Mouse (Mus musculus): ENCODE measurements around the gene Fam241a.

Gene Fam241a

GRCm38 (mm10) chr3:127837154-127837865, 58.8 kb downstream of the Fam241a start, which contains the start of gene Ap1ar:
Ap1ar (minus strand) TSS chr3:127837523.
- in situ Hi-C loops (cut with MboI, MseI): no loop called here

DNA sequence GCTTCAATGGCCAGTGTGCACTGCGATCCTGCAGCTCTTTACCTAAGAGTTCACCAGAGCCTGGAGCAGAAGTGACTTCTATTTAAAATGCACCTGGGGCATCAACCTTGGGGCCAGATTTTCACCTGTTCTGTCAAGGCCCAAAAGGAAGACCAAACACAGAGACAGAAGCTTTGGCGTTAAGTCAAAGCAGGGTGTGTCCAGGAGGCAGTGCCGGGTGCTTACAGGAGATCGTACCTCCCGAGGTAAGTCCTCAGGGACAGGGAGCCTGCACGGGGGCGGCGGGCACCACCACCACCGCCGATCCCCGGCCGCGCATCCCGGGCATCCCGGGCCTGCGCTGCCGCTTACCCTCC, 59.3 kb downstream of the Fam241a start:
- in situ Hi-C loops (cut with MboI, MseI): no loop called here

DNA sequence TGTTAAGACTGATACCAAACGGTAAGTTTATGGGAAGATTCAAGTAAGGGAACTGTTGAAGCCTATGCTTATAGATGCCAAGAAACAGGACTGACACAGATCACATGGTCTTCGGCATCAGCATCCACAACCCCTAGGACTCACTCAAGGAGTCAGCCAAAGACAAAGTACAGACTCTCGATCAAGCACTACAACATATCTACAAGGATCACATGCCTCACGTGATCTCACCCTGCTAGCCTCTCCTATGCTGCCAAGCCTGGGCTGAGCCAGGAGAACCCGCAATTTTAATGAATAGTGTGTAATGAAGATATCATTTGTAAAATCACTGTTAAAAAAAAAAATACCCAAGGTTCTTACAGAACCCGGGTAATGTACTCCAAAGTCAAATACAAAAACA, 60.5 kb downstream of the Fam241a start:
- in situ Hi-C loops (cut with MboI, MseI): no loop called here

DNA sequence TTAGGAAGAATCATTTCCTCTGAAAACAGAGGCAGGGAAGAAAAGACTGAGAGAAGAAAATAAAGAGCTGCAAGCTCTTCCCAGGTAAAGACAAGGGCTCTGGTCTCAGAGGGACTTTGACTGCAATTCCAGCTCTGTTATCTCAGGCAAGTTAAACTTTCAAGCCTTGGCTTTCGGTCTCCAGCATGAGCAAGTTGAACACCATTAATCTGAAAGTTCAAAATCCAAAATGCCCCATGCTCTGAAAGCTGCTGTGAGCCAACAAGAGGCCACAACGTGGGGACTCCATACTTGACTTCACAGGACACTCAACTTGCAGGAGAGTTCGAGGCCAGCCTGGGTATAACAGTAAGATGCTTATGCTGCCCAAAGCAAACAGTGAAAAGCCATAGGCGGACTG, 62.1 kb downstream of the Fam241a start:
- in situ Hi-C loops (cut with MboI, MseI): no loop called here

- in situ Hi-C loops (cut with MboI, MseI): no loop called here
Observed at GRCm38 (mm10) chr3:127831079-127831478, 65.0 kb downstream of the Fam241a start.

DNA sequence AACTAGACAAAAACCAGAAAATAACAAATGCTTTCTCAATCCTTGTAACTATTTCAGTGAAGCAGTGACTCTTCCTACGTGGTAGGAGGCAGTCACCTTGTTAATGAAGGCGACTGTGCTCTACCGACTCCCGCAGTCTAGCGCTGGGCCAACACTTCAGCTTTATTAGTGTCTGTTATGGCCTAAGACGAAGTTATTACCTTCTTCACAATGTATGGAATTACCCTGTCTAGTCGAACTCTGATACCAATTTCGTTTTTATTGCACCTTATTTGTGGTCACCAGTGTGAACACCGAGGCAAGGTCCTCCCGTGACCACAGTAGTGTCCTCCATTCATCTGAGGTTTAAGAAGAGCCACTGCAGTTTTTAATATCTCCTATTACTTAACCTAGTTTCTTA, 65.9 kb downstream of the Fam241a start:
- in situ Hi-C loops (cut with MboI, MseI): no loop called here

- in situ Hi-C loops (cut with MboI, MseI): no loop called here
Observed at GRCm38 (mm10) chr3:127827123-127827522, 69.0 kb downstream of the Fam241a start.

- in situ Hi-C loops (cut with MboI, MseI): no loop called here
Observed at GRCm38 (mm10) chr3:127826503-127826902, 69.6 kb downstream of the Fam241a start.

DNA sequence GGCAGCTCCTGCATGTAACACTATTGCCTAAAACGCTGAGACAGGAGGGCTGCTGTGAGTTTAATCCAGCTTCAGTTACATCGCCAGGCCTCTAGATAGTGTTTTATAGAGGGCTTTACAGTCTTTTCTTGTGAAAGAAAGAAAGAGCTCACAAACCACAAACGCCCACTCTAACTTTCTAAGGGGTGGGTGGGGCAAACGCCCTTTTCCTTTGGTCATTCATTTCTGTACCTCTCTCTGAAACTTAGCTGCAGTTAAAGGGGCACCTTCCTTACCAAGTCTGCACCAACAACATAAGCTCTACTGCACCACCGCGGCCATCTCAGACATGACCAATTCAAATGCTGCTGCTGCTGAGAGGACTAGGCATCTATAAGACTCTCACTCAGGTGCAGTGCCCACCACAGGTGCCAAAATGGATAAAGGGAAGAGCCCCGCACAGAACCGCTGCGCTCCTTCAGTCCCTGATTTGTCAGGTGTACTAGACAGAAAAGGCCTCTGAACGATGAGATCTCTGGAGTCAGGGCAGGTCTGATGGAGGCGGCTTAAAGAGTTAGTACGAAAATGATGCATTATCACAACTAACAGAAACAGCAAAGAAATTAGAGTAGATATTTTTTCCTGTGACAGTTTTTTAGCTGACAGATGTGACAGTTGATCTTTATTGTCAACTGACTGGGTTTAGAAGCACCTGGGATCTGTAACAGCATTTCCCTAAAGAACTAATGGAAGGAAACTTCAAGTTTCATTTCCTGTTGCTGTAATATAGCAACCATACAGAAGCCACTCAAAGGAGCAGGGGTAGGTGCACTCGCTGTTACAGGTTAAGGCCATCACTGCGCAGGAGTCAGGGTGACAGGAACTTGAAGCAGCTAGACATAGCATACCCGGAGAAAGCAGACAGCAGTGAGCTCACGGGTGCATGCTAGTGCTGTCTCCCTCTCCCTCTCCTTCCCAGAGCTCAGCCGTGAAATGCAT, 71.9 kb downstream of the Fam241a start:
- in situ Hi-C loops (cut with MboI, MseI): no loop called here

GRCm38 (mm10) chr3:127821209-127821608, 74.9 kb downstream of the Fam241a start:
- in situ Hi-C loops (cut with MboI, MseI): no loop called here

GRCm38 (mm10) chr3:127820400-127820799, 75.7 kb downstream of the Fam241a start:
- in situ Hi-C loops (cut with MboI, MseI): no loop called here

Data from regulatory T cell (primary cell).